Comparison of ENCODE assay signal across 8 mouse cellular contexts in the genomic region with DNA sequence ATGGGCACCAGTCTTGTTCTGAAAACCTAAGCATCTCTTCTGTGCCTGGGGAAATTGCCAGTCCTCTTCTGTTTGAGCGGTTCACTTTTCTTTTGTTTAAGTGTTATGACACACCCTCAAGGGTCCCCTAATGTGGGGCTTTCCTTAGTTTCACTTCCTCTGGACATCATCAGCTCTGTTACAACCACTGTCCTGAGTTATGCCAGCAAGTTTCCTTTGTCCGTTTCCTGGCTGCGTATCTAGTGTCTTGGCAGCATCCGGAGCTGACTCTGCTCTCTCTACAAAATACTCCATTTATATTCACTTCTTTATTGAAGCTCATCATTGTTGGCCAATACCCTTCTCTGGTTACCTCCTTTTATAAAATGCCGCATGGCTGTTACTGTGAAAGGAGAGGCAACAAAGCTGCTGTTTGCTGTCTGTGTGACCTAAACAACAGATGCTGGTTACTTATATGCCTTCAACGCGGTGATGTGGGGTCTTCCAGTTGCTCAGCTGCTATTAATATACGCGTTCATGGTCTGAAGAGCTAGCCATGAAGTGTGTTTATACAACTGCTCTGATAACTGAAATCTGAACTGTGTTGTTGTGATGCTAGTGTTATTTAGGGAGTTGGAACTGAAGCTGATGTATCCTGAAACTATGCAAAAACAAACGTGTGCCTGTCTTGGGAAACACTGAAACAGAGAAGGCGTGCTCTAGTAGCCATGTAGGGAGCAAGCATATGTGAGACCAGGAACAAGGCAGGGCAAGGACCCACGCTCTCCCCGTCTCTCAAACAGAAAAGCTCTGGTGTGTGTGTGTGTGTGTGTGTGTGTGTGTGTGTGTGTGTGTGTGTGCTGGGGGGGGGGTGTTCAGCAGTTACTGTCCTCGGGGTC.
DNase-seq lines count a peak whose midpoint lies in the region; ATAC-seq lines count a peak whose summit lies in the region.

No protein-coding gene starts in this region.

- 0 out of 2 replicates have a peak overlapping the region, but pooled peaks have one; percentile 14 for H3K9ac ChIP-seq in liver, embryonic 11.5 days (ENCODE audit: low read depth, low read length)
- H3K9ac ChIP-seq in liver, embryonic 12.5 days = no peak overlapping the region
- H3K9ac ChIP-seq in liver, embryonic 16.5 days (ENCODE audit: low read depth, low read length) = no peak overlapping the region

- no peaks in the 10 kb centered on the region for H3K9me3 ChIP-seq in liver, embryonic 11.5 days (ENCODE audit: control insufficient read depth, low read length)
- no peaks in the 10 kb centered on the region for H3K9me3 ChIP-seq in liver, embryonic 12.5 days (replicated peaks)
- H3K9me3 ChIP-seq in liver, embryonic 16.5 days (replicated peaks; ENCODE audit: control insufficient read depth, low read length) = no peaks in the 10 kb centered on the region

- H3K36me3 ChIP-seq in liver, embryonic 11.5 days (ENCODE audit: control insufficient read depth, insufficient read depth, low read length) = no peaks in the 10 kb centered on the region
- no peaks in the 10 kb centered on the region; the same call in 1 of the 2 replicates for H3K36me3 ChIP-seq in liver, embryonic 12.5 days
- H3K36me3 ChIP-seq in liver, embryonic 16.5 days (ENCODE audit: control insufficient read depth, insufficient read depth) = no peaks in the 10 kb centered on the region

- DNase-seq in liver, embryonic 11.5 days (ENCODE audit: low spot score) = no peak
- peak; percentile 32 for DNase-seq in skeletal muscle tissue, adult 2 months (ENCODE audit: low read depth, low spot score)
- no peak for DNase-seq in gastrocnemius, postnatal 36 days
- no peak for DNase-seq in cerebellum, adult 11 months
- DNase-seq in embryo, embryonic 10.5 days (ENCODE audit: low spot score) = no peak

- intact Hi-C loops in gastrocnemius, postnatal 36 days (cut with DNase I) = no loop called here

- peak overlapping the region; percentile 38 for H3K27ac ChIP-seq in liver, embryonic 11.5 days (ENCODE audit: low read depth, low read length)
- H3K27ac ChIP-seq in liver, embryonic 12.5 days = no peak overlapping the region
- 0 out of 2 replicates have a peak overlapping the region, but pooled peaks have one; percentile 12 for H3K27ac ChIP-seq in liver, embryonic 16.5 days (ENCODE audit: low read length)

- no peaks in the 10 kb centered on the region for H3K4me1 ChIP-seq in liver, embryonic 11.5 days (replicated peaks; ENCODE audit: control insufficient read depth, insufficient read depth, low read length)
- H3K4me1 ChIP-seq in liver, embryonic 12.5 days = no peaks in the 10 kb centered on the region
- no peaks in the 10 kb centered on the region for H3K4me1 ChIP-seq in liver, embryonic 16.5 days (ENCODE audit: control insufficient read depth, low read depth, low read length)

- ATAC-seq in liver, embryonic 11.5 days (replicated peaks; ENCODE audit: low FRiP score) = 0 out of 2 replicates have a peak, but pooled peaks have one; percentile 31
- no peak for ATAC-seq in liver, embryonic 12.5 days
- peak; percentile 20 to 24; a peak in 2 of 4 replicates for ATAC-seq in hematopoietic stem cell, adult 5-6 weeks (replicated peaks in 1 of 2; ENCODE audit: insufficient read depth in 1 of 2, low FRiP score in 2 of 2, low TSS enrichment in 1 of 2, low read depth in 1 of 2, poor library complexity in 2 of 2, severe bottlenecking in 2 of 2)
- no peak; the same call in 1 of the 2 replicates for ATAC-seq in liver, embryonic 16.5 days (ENCODE audit: low read depth)

- H3K4me2 ChIP-seq in liver, embryonic 11.5 days = 0 out of 2 replicates have a peak overlapping the region, but pooled peaks have one; percentile 4
- H3K4me2 ChIP-seq in liver, embryonic 12.5 days = no peak overlapping the region
- H3K4me2 ChIP-seq in liver, embryonic 16.5 days (ENCODE audit: low read depth, low read length) = no peak overlapping the region

- H3K27me3 ChIP-seq in liver, embryonic 11.5 days (replicated peaks; ENCODE audit: control insufficient read depth, insufficient read depth, low read length) = no peaks in the 10 kb centered on the region
- H3K27me3 ChIP-seq in liver, embryonic 12.5 days (replicated peaks) = no peaks in the 10 kb centered on the region
- H3K27me3 ChIP-seq in liver, embryonic 16.5 days (ENCODE audit: control insufficient read depth, insufficient read depth, low read depth, low read length) = no peaks in the 10 kb centered on the region

- WGBS in liver, embryonic 11.5 days = 64% methylated on average over 14 of the region's 14 CpGs
- 49% methylated on average over 14 of the region's 14 CpGs for WGBS in liver, embryonic 12.5 days (ENCODE audit: insufficient replicate concordance)
- 39% methylated on average over 14 of the region's 14 CpGs for WGBS in liver, embryonic 16.5 days (ENCODE audit: insufficient replicate concordance)

- no peak overlapping the region for H3K4me3 ChIP-seq in liver, embryonic 11.5 days (ENCODE audit: low read depth, low read length)
- H3K4me3 ChIP-seq in liver, embryonic 12.5 days = no peak overlapping the region
- H3K4me3 ChIP-seq in liver, embryonic 16.5 days (ENCODE audit: low read depth, low read length) = no peak overlapping the region

Comparison
In these comparisons a context has a peak if more than half of its experiments do, and no peak if none do; other contexts are left out.
1. ATAC-seq: peak in liver, embryonic 11.5 days (single experiment) and hematopoietic stem cell, adult 5-6 weeks (2 of 2); none in liver, embryonic 12.5 days (single experiment) and liver, embryonic 16.5 days (single experiment).